Mouse (Mus musculus) midbrain, embryonic 11.5 days (tissue): ENCODE measurements around the gene Smtnl2. TPM values are rescaled to one million over a fixed set of nuclear protein-coding genes. Genes with fewer than 3 reads are reported as not detected.

Experiments
- ATAC-seq: fragments of 200-750 bp; cut with Nextera tagmentation; 2 replicates; pipeline ENCODE4 v1.8.0; 2017; ENCODE audit warnings: moderate TSS enrichment, moderate library complexity; ENCODE audit not compliant: low FRiP score
- DNase-seq: peaks from one replicate; pipeline ENCODE4 v3.0.0; 2015; ENCODE audit warnings: low spot score; ENCODE audit errors: missing footprints
- H3K27ac ChIP-seq: fragments of 300-500 bp; sonication (generic); 2 replicates; pipeline ENCODE4 v1.5.1; 2014; ENCODE audit warnings: low read depth, low read length
- H3K27me3 ChIP-seq: fragments of 300-500 bp; sonication (generic); 2 replicates; pipeline ENCODE4 v1.6.1; 2014; ENCODE audit warnings: mild to moderate bottlenecking, low read length, moderate library complexity, mixed read lengths; ENCODE audit not compliant: control insufficient read depth, insufficient read depth
- H3K36me3 ChIP-seq: fragments of 300-500 bp; sonication (generic); 2 replicates; pipeline ENCODE4 v1.6.1; 2014; ENCODE audit warnings: mild to moderate bottlenecking, low read length, moderate library complexity, mixed read lengths; ENCODE audit not compliant: control insufficient read depth, insufficient read depth
- H3K4me1 ChIP-seq: fragments of 300-500 bp; sonication (generic); 2 replicates; pipeline ENCODE4 v1.6.1; 2014; ENCODE audit warnings: low read length; ENCODE audit not compliant: control insufficient read depth, insufficient read depth
- H3K4me2 ChIP-seq: fragments of 300-500 bp; sonication (generic); 2 replicates; pipeline ENCODE4 v1.6.1; 2014; ENCODE audit warnings: mild to moderate bottlenecking, moderate library complexity
- H3K4me3 ChIP-seq: fragments of 300-500 bp; sonication (generic); 2 replicates; pipeline ENCODE4 v1.5.1; 2014; ENCODE audit warnings: low read depth, low read length
- H3K9ac ChIP-seq: fragments of 300-500 bp; sonication (generic); 2 replicates; pipeline ENCODE4 v1.6.1; 2014; ENCODE audit warnings: low read length
- H3K9me3 ChIP-seq: fragments of 300-500 bp; sonication (generic); 2 replicates; pipeline ENCODE4 v1.6.1; 2016; ENCODE audit warnings: low read length; ENCODE audit not compliant: control insufficient read depth
- WGBS: fragments of 180-500 bp; shearing (Covaris S2); extraction: QIAGEN DNeasy Blood & Tissue Kit; methylation state at CpG from one replicate; pipeline ENCODE4 v1.1.7; 2014; 5-methylcytosine and 5-hydroxymethylcytosine counted together
- polyA plus RNA-seq: library from polyadenylated mRNA; unstranded; fragments of >200 nt; fragmentation: Nextera tagmentation; extraction: Ambion mirVana; gene quantifications from 2 replicates; pipeline ENCODE4 v1.2.1, GENCODE M21; 2014

Gene Smtnl2
- polyA plus RNA-seq, 1 experiment from 2014 or later, result 4.1 TPM

DNA sequence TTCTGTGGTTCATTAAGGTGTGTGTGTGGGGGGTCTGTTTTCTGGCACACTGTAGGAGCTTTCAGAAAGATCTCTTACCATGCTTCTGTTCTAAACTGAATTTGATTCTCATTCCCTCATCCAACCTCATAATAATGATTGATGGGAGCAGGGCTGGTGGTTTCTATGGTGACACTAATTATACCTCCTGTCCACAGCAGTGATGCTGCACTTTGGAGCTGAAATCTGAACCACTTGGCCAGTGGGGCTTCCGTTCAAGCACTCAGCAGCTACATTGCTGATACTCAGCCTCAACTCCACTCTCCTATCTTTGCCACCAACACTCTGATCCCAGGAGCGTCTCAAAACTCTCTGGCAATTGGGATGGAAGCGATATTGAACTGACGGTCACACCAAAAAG, 32.2 kb downstream of the Smtnl2 start:
- ATAC-seq, result no peak
- 84% methylated on average over 4 of the region's 4 CpGs for WGBS

DNA sequence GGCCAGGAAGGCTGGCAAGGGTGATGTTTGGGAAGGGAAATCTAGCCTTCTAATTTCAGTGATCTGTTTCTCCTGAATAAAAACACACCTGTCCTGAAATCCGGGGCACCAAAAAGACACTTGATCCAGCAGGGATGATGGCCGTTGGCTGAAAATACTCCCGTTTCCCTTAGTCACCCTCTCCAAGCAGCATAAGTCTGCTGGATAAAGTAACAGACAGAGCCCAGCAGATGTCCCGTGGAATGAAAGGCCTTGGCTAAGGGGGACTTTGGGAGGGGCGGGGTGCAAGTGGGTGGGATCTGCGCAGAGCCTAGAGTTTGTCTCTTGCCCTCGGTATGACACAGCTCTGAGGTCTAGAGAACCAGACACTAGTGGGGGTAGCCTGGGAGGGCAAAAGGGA, 33.3 kb downstream of the Smtnl2 start:
- ATAC-seq, result no peak
- H3K4me2 ChIP-seq, result no peak overlapping the region
- H3K27me3 ChIP-seq, result no peaks in the 10 kb centered on the region
- 66% methylated on average over 7 of the region's 7 CpGs for WGBS
- H3K4me1 ChIP-seq, result no peaks in the 10 kb centered on the region
- H3K36me3 ChIP-seq, result no peaks in the 10 kb centered on the region
- H3K9me3 ChIP-seq, result no peaks in the 10 kb centered on the region
- DNase-seq, result no peak
- H3K9ac ChIP-seq, result no peak overlapping the region
- H3K27ac ChIP-seq, result no peak overlapping the region
- H3K4me3 ChIP-seq, result no peak overlapping the region

More for the DNA sequence above, 32.2 kb downstream of the Smtnl2 start:
- Histone ChIP-seq H3K9me3 (no peaks in the 10 kb centered on the region), H3K4me2 (no peak overlapping the region), H3K9ac (no peak overlapping the region), H3K36me3 (no peaks in the 10 kb centered on the region), H3K4me3 (no peak overlapping the region), H3K27ac (no peak overlapping the region), H3K4me1 (no peaks in the 10 kb centered on the region), H3K27me3 (no peaks in the 10 kb centered on the region)
- DNase-seq, result peak; percentile 10

DNA sequence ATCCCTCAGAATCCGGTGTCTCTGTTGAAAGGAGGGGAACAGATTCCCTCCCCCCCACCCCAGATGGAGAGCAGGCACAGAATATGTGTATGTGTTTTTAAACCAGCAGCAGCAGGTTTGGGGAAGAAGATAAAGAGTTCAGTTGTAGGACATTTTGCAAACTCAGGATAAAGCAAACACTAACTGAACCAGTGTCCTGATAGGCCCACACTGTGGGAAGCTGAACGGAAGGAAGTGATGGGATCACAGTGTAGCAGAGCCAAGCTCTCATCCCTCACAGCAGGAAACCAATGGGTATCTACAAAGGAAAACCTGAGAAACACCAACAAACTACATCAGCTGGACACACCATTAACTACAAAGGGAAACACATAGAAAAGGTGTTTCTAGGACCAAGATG, 35.0 kb downstream of the Smtnl2 start:
- no peaks in the 10 kb centered on the region for H3K27me3 ChIP-seq
- H3K9ac ChIP-seq, result no peak overlapping the region
- H3K4me2 ChIP-seq, result no peak overlapping the region
- no peak overlapping the region for H3K4me3 ChIP-seq
- H3K27ac ChIP-seq, result no peak overlapping the region
- WGBS, result 69% methylated on average over 2 of the region's 2 CpGs
- no peaks in the 10 kb centered on the region for H3K9me3 ChIP-seq
- no peak for ATAC-seq
- H3K36me3 ChIP-seq, result no peaks in the 10 kb centered on the region
- no peak for DNase-seq
- H3K4me1 ChIP-seq, result no peaks in the 10 kb centered on the region

DNA sequence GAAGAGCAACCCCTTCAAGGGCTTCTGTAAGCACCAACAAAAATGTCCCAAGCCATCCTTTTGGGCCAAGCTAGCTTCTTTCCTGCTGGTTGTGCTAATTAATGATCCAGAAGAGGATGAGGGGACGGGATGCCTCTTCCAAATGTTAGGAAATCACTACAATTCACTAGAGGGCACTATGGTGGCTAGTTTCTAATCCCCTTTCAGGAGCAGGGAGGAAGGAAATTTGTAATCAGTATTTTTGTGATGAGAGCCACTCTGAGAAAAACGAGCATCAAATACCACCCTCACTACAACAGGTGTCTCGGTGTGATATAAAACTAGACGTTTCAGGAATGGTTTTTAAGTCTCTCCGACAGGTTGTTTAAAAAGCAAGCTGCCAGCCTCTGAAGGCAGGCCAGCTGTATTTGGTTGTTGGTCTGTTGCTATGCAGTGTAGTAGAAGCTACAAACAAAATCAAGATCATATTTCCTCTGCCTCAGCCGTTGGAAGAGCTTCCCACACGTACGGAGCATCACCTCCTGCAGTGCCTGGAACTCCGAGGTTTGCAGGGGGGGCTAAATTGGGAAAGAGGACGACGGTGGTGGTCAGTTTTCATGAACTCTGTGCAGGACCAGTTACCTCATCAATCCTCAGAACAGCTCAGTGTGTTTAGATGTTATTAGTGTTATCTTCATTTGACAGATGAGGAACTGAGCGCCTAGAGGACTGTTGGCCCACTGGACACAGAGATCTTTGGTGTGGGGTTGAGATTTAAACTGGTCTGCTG, 41.4 kb downstream of the Smtnl2 start:
- H3K9me3 ChIP-seq, result no peaks in the 10 kb centered on the region
- H3K4me2 ChIP-seq, result no peak overlapping the region
- no peaks in the 10 kb centered on the region for H3K36me3 ChIP-seq
- DNase-seq (peak; percentile 85), ATAC-seq (no peak)
- no peak overlapping the region for H3K4me3 ChIP-seq
- H3K27ac ChIP-seq, result no peak overlapping the region
- no peak overlapping the region for H3K9ac ChIP-seq
- WGBS, result 41% methylated on average over 12 of the region's 12 CpGs
- H3K27me3 ChIP-seq, result no peaks in the 10 kb centered on the region
- H3K4me1 ChIP-seq, result peaks cover 4% of the 10 kb centered on the region; the same call in 1 of the 2 replicates

DNA sequence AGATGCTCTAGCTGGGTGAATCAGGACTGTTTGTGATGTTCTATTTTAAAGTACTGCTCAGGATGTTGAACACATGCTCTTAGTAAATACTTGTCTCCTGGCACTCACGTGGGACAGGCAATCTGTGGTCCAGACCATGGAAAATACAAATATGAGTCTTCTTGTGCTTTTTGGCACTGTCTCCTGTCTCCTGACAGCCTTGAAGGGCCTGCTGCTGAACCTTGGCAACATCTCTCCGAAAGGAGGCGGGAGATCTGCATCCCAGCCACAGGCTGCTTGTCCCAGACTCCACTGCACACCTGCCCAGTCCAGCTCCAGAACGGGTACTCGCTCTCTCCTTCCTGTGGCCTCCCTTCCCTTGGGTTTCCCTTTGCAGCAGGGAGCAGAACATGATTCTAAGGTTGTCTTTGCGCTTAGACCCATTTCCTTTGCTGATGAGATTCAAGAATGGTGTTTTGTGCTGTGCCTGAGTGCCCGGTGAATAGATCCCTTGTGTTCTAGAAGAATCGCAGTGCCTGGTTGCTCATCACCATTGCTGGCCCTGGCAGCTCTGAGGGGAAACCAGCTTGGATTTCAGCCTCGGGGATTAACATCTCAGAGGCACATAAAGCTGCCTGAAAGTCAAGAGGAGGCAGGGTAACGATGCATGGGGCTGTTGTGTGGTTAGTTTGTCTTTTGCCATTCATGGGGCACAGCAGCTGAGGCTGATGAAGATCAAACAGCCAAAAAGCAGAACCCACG, 43.4 kb downstream of the Smtnl2 start:
- DNase-seq, result no peak
- Histone ChIP-seq H3K4me3 (no peak overlapping the region), H3K36me3 (no peaks in the 10 kb centered on the region), H3K27me3 (no peaks in the 10 kb centered on the region), H3K4me2 (no peak overlapping the region), H3K4me1 (peaks cover 4% of the 10 kb centered on the region; the same call in 1 of the 2 replicates), H3K27ac (no peak overlapping the region), H3K9me3 (no peaks in the 10 kb centered on the region), H3K9ac (no peak overlapping the region)
- 63% methylated on average over 11 of the region's 11 CpGs for WGBS
- no peak for ATAC-seq

DNA sequence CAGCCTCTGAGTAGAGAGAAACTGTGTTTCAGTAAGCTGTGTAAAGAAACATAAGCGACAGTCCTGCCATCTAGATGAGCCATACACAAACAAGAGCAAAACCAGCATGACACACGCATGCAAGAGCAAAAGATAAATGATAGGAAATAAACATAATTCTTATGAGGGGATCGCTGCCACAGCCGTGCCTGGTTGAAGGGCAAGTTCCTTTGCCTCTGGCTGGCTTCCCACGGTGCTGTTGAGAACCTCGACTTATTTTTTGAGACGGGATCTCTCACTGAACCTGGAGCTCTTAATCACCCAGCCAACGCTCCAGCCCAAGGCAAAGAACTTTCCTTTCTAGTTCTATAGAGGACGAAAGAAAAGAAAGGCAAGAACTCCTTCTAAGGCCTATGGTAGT, 45.4 kb downstream of the Smtnl2 start:
- H3K27ac ChIP-seq, result no peak overlapping the region
- no peak overlapping the region for H3K4me3 ChIP-seq
- H3K4me1 ChIP-seq, result peaks cover 7% of the 10 kb centered on the region; the same call in 1 of the 2 replicates
- no peaks in the 10 kb centered on the region for H3K36me3 ChIP-seq
- H3K9ac ChIP-seq, result no peak overlapping the region
- WGBS, result 86% methylated on average over 9 of the region's 9 CpGs
- H3K9me3 ChIP-seq, result no peaks in the 10 kb centered on the region
- DNase-seq (no peak), ATAC-seq (no peak)
- no peak overlapping the region for H3K4me2 ChIP-seq
- no peaks in the 10 kb centered on the region for H3K27me3 ChIP-seq

DNA sequence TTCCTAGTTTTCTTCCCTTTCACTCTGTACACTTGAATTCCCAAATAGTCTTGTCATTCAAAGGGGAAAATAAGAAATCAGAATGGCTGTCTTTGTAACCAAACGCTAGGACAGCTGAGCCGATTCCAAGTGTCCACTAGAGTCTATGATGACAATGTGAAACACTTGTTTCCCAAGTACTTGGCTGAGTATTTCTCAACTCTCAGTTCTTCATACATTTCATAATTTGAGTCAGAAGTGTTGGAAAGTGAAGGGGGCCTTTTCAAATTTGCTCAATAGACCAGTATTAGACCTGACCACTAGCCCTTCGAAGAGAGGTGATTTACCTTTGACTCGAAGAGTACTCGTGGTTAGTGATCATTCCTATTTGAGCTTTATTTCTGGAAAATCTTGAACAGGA, 47.0 kb downstream of the Smtnl2 start:
- ATAC-seq (no peak), DNase-seq (no peak)
- H3K36me3 ChIP-seq, result no peaks in the 10 kb centered on the region
- peaks cover 7% of the 10 kb centered on the region; the same call in 1 of the 2 replicates for H3K4me1 ChIP-seq
- H3K4me3 ChIP-seq, result no peak overlapping the region
- no peaks in the 10 kb centered on the region for H3K9me3 ChIP-seq
- no peak overlapping the region for H3K4me2 ChIP-seq
- H3K27me3 ChIP-seq, result no peaks in the 10 kb centered on the region
- no peak overlapping the region for H3K27ac ChIP-seq
- no peak overlapping the region for H3K9ac ChIP-seq
- WGBS, result 92% methylated on average over 5 of the region's 5 CpGs

DNA sequence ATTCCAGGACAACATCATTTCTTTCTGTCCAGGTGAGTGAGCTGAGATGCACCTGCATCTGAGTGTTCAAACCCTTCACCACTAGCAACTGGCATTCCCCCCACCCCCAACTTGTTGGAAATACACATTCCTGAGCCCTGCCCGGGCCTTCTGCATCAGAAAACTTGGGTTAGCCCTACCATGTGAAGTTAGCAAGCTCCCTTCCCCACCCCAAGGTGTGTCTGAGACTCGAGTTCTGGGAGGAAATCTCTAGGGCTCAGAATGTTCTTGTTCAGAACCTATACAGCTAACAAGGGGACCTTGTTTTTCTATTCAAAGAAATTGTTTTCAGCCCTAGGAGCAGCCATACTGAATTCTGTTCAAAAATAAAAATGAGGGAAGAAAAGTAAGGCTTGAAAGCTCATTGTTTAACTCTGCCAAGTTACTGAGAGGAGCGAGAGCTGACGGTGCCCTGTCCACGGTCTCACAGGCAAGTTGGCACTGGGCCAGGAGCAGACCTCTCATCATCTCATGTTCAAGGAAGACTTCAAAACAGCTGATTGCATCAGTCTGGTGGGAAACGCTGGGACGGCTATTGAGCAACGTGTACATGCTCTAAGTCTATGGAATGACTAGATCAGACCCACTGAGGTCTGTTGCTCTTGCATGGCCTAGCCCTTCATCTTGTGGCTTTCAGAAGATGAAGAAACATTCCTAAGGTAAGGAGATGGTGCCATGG, 47.8 kb downstream of the Smtnl2 start:
- no peak for DNase-seq
- Histone ChIP-seq H3K4me3 (no peak overlapping the region), H3K36me3 (no peaks in the 10 kb centered on the region), H3K9me3 (no peaks in the 10 kb centered on the region), H3K9ac (no peak overlapping the region), H3K27ac (no peak overlapping the region), H3K27me3 (no peaks in the 10 kb centered on the region), H3K4me2 (no peak overlapping the region), H3K4me1 (peaks cover 7% of the 10 kb centered on the region; the same call in 1 of the 2 replicates)
- WGBS, result 86% methylated on average over 8 of the region's 8 CpGs
- ATAC-seq, result no peak

DNA sequence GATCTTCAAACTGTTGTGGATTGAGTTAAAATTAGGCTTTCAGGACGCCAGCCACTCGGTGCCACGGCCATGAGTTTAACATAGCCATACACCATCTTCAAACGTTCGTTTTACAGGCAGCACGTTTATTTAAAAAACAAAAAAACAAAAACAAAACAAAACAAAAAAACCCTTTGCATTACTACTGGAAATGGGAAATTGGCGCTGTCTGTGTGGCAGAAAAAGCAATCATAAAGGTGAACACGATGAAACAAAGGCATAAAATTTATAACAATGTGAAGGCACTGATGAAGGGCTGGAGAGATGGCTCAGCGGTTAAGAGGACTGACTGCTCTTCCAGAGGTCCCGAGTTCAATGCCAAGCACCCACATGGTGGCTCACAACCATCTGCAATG, 49.2 kb downstream of the Smtnl2 start, which contains the start of gene Tekt1:
Gene Tekt1, minus strand, starts transcription at position 96 of the 395 bp plus-strand sequence.
- no peaks in the 10 kb centered on the region for H3K27me3 ChIP-seq
- H3K4me2 ChIP-seq, result peak within 1 kb of the TSS; percentile 79
- DNase-seq (peak; percentile 86), ATAC-seq (no peak)
- peak within 1 kb of the TSS; percentile 77 for H3K9ac ChIP-seq
- no peaks in the 10 kb centered on the region for H3K9me3 ChIP-seq
- H3K27ac ChIP-seq, result no peak within 1 kb of the TSS
- WGBS, result 41% methylated on average over 10 of the region's 10 CpGs
- no peaks in the 10 kb centered on the region for H3K36me3 ChIP-seq
- peaks cover 3% of the 10 kb centered on the region; the same call in 1 of the 2 replicates for H3K4me1 ChIP-seq
- peak within 1 kb of the TSS; percentile 40 for H3K4me3 ChIP-seq
